Mouse (Mus musculus): Measurements from ENCODE around the gene Prex1.
"Not testable (repeated sequence)": the region's sequence is repeated elsewhere in the genome, so short reads cannot be mapped to it uniquely, and the experiment has no call there.

DNA sequence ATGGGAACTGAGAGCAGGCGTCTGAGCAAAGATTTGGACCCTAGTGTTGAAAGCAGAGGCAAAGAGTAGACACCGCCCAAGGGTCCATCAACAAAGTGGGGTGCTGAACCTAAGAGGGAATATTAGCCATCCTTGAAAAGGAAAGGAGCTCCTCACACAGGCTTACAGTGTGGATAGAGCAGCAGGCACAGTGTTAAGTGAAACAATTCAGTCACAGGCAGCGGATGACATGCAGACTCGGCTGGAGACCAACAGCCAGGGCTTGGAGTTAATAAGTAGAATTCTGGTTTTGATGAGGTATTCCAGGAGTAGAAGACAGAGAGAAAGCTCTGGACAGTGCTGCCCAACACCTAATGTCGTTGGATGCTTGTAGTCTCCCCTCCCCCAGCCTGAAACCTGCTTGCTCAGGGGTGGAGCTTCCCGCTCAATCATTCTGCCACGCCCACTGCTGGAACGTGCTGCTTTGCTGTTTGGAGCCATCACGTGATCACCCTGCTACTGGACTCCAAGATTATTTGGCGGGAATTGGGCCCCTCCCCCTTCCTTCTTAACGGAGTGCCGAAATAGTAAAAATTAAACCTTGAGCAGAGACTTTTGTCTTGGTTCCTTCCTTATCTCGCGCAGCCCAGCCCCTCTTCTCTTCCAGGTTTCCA lies 32.8 kb upstream of the Prex1 start:
- not testable (repeated sequence) for TF ChIP-seq EP300 (IDR thresholded peaks at IDR 0.05; ENCODE audit: low read length); CTCF (conservative IDR thresholded peaks at IDR 0.05 in 1 of 2, IDR thresholded peaks at IDR 0.05 in 1 of 2; ENCODE audit: low read depth in 2 of 2, low read length in 2 of 2); ZNF384 (IDR thresholded peaks at IDR 0.05; ENCODE audit: low read depth, low read length); HCFC1 (IDR thresholded peaks at IDR 0.05; ENCODE audit: low read depth, low read length); POLR2A (IDR thresholded peaks at IDR 0.05; ENCODE audit: low read depth, low read length)
